Mouse (Mus musculus): ENCODE data around the gene Kcnip1. TPM values are rescaled to one million over a fixed set of nuclear protein-coding genes. Genes with fewer than 3 reads are reported as not detected.

Kcnip1 gene
- polyA plus RNA-seq, 1 experiment = 32.2 TPM

DNA sequence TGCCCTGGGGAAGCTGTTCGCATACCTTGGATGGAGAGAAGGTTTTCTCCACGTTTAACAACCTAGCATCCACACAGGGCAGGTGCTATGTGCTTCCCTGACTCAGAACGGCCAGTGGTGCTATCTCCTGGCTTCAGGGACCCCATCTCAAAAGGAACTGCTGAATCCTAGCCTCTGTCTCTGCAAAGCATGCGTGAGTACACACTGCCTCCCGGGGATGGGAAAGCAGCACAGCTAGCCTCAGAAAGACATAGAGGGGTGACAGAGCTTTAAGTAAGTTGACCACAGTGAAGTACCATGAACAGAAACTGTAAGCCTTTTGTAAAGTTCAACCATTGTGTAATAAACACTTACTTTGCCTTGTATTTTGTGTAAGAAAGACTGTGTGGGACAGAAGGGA lies 544 bp upstream of the Kcnip1 start:
- H3K4me3 ChIP-seq (ENCODE audit: insufficient read depth, low read length) = no peak overlapping the region
- H3K27ac ChIP-seq (ENCODE audit: insufficient read depth, low read length) = no peak overlapping the region
- no peak for TF ChIP-seq POLR2A (IDR thresholded peaks at IDR 0.05; ENCODE audit: extremely low read depth, insufficient read depth, low read length)
- TF ChIP-seq CTCF (IDR thresholded peaks at IDR 0.05; ENCODE audit: extremely low read depth, insufficient read depth, low read length) = no peak
- no peaks in the 10 kb centered on the region for H3K4me1 ChIP-seq (ENCODE audit: control insufficient read depth, insufficient read depth, low read length)

DNA sequence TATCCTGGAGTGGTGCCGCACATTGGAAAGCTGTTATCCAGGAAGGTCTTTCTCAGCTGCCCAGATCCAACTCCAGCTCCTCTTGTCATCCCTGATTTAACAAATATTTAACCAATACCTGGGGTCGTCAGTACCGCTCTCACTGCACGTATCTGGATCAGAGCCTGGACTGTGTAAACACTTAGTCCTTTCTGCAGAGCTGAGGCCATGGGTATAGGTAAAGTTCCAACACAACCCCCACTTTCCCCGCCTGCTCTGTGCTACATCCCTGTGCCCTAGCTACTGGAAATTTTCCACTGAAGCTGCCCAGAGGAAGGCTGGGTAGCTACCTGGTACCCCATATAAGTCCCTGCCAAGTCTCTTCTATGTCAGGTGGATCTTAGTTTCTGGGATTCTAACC lies 3.0 kb downstream of the Kcnip1 start:
- Histone ChIP-seq H3K4me3 (ENCODE audit: insufficient read depth, low read length) (no peak overlapping the region), H3K4me1 (ENCODE audit: control insufficient read depth, insufficient read depth, low read length) (no peaks in the 10 kb centered on the region), H3K27ac (ENCODE audit: insufficient read depth, low read length) (no peak overlapping the region)
- no peak for TF ChIP-seq POLR2A (IDR thresholded peaks at IDR 0.05; ENCODE audit: extremely low read depth, insufficient read depth, low read length)
- TF ChIP-seq CTCF (IDR thresholded peaks at IDR 0.05; ENCODE audit: extremely low read depth, insufficient read depth, low read length) = no peak

- no peak overlapping the region for H3K4me3 ChIP-seq (ENCODE audit: insufficient read depth, low read length)
- TF ChIP-seq POLR2A (IDR thresholded peaks at IDR 0.05; ENCODE audit: extremely low read depth, insufficient read depth, low read length) (no peak), CTCF (IDR thresholded peaks at IDR 0.05; ENCODE audit: extremely low read depth, insufficient read depth, low read length) (no peak)
- H3K4me1 ChIP-seq (ENCODE audit: control insufficient read depth, insufficient read depth, low read length) = no peaks in the 10 kb centered on the region
- H3K27ac ChIP-seq (ENCODE audit: insufficient read depth, low read length) = no peak overlapping the region
Observed at GRCm38 (mm10) chr11:33986525-33986924, 6.4 kb downstream of the Kcnip1 start.

DNA sequence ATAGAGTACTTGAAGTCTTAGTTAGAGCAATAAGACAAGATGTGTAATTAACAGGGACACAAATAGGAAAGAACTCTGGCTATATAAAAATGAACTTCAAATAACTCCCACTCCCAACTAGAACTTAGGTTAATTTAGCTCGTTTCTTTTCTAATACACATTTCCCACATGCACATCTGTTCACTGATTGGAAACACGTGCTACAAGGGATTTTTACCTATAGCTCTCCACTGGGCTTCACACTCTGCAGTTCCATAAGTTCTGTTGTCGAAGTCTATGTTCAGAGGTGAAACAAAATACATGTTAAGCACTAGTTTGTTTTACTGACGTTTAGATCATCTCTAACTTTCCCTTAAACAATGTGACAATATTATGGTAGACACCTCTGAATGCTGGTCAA lies 12.8 kb downstream of the Kcnip1 start:
- no peak overlapping the region for H3K4me3 ChIP-seq (ENCODE audit: insufficient read depth, low read length)
- no peaks in the 10 kb centered on the region for H3K4me1 ChIP-seq (ENCODE audit: control insufficient read depth, insufficient read depth, low read length)
- no peak for TF ChIP-seq POLR2A (IDR thresholded peaks at IDR 0.05; ENCODE audit: extremely low read depth, insufficient read depth, low read length)
- TF ChIP-seq CTCF (IDR thresholded peaks at IDR 0.05; ENCODE audit: extremely low read depth, insufficient read depth, low read length) = no peak
- H3K27ac ChIP-seq (ENCODE audit: insufficient read depth, low read length) = no peak overlapping the region

DNA sequence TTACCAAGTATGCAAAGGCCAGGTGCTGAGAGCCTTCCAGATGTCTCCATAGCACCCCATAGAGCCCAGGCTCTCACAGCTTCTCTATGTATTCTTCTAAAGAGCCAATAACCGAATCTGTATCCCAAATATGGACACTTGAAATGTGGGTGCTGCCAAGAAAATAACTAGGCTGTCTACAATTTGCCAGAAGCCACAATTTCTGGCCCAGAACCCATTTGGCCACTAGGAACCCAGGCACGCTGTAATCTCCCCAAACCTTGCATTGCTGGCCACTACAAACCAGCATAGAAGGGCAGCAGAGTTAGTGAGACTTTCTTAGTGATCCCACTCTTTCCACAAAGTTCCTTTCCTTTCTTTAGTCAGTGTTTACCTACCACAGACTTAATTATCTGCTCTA lies 17.8 kb downstream of the Kcnip1 start:
- H3K4me3 ChIP-seq (ENCODE audit: insufficient read depth, low read length) = no peak overlapping the region
- no peak overlapping the region for H3K27ac ChIP-seq (ENCODE audit: insufficient read depth, low read length)
- TF ChIP-seq POLR2A (IDR thresholded peaks at IDR 0.05; ENCODE audit: extremely low read depth, insufficient read depth, low read length) = no peak
- no peak for TF ChIP-seq CTCF (IDR thresholded peaks at IDR 0.05; ENCODE audit: extremely low read depth, insufficient read depth, low read length)
- H3K4me1 ChIP-seq (ENCODE audit: control insufficient read depth, insufficient read depth, low read length) = no peaks in the 10 kb centered on the region

DNA sequence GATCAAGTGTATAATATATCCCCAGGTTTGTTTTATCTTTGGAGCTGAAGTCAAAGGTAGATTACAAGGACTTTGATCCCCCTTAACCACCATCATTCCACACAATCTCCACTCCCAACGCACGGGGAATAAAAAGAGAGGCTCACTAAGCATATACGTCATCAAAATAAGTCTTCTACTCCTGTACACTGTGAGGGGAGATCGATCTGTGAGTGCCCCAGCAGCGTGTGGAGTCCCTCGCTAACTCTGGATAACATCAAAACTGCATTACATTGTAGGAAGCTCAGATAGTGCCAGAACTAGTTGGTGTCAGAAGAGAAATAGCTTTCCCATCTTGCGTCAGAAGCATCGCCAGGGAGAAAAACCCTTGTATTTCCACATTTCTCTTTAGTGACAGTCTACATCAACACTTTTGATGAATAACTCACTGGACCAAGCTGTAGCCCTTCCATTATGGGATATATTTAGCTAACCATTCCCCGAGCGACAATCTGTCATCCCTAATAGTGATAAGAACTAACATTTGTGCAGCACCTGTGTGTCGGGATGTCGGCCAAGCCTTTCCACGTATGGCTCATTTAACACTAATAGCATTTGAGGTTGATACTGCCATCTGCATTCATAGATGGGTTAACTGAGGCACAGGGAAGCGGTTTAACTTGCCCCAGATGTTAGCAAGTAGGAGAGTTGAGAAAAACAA lies 18.5 kb downstream of the Kcnip1 start:
- TF ChIP-seq CTCF (IDR thresholded peaks at IDR 0.05; ENCODE audit: extremely low read depth, insufficient read depth, low read length) (no peak), POLR2A (IDR thresholded peaks at IDR 0.05; ENCODE audit: extremely low read depth, insufficient read depth, low read length) (no peak)
- H3K27ac ChIP-seq (ENCODE audit: insufficient read depth, low read length) = no peak overlapping the region
- no peaks in the 10 kb centered on the region for H3K4me1 ChIP-seq (ENCODE audit: control insufficient read depth, insufficient read depth, low read length)
- no peak overlapping the region for H3K4me3 ChIP-seq (ENCODE audit: insufficient read depth, low read length)

DNA sequence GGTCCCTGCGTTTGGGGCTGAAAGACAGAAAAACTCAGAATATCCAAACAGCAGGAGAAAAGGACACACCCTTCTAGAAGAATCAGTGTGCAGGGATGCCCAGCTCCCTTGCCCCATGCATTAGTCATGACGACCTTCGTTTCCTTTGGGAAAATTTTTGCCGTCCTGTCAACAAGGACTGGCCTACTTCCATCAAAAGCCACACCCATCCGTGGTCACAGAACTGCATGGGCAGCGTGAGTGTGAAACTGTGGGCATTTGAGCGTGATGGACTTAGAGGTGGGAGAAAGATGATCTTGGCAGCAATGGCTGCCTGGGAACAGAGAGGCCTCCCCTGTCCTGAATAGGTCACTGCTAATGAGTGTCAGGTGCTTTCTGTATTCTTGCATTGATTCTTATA lies 20.8 kb downstream of the Kcnip1 start:
- H3K27ac ChIP-seq (ENCODE audit: insufficient read depth, low read length) = no peak overlapping the region
- TF ChIP-seq CTCF (IDR thresholded peaks at IDR 0.05; ENCODE audit: extremely low read depth, insufficient read depth, low read length) = no peak
- TF ChIP-seq POLR2A (IDR thresholded peaks at IDR 0.05; ENCODE audit: extremely low read depth, insufficient read depth, low read length) = no peak
- H3K4me3 ChIP-seq (ENCODE audit: insufficient read depth, low read length) = no peak overlapping the region
- H3K4me1 ChIP-seq (ENCODE audit: control insufficient read depth, insufficient read depth, low read length) = no peaks in the 10 kb centered on the region

DNA sequence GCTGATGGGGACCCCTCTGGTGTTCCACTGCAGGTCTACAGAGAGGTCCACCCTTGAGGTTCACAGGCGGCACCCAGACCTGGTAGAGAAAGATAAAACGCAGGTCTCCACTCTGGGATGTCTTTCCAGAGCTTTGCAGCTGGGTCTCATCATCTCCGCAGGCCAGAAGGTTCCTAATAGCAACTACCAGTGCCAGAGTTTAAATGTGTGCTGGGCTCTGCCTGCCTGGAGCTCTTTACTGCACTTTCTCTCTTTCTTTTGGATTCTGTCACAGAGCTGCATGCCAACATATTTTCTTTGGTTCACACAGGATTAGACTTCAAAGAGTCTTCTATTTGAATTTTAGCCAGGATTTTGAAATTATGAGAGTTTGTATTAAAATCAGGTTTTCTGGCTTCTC lies 23.8 kb downstream of the Kcnip1 start:
- H3K4me1 ChIP-seq (ENCODE audit: control insufficient read depth, insufficient read depth, low read length) = no peaks in the 10 kb centered on the region
- no peak for TF ChIP-seq POLR2A (IDR thresholded peaks at IDR 0.05; ENCODE audit: extremely low read depth, insufficient read depth, low read length)
- no peak for TF ChIP-seq CTCF (IDR thresholded peaks at IDR 0.05; ENCODE audit: extremely low read depth, insufficient read depth, low read length)
- no peak overlapping the region for H3K4me3 ChIP-seq (ENCODE audit: insufficient read depth, low read length)
- H3K27ac ChIP-seq (ENCODE audit: insufficient read depth, low read length) = no peak overlapping the region

GRCm38 (mm10) chr11:33967708-33968107 lies 25.2 kb downstream of the Kcnip1 start:
- no peak overlapping the region for H3K4me3 ChIP-seq (ENCODE audit: insufficient read depth, low read length)

DNA sequence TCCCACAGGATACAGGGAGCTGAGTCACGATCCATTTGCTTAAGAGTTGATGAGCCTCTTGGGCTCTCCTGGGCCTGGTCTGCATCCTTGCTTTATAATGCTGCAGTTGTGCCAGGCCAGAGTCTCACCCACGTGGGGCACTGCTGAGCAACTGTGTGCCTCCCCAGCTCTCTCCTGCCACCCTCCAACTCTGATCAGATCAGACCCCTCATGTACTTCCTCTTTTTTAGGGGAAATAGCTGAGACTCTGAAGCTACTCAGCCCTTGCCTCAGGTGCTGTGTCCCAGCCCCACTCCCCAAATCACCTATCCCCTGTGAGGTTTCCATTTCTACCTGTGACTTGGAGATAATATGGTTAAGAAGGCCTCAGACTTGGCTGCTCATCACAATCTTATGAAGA lies 27.6 kb downstream of the Kcnip1 start:
- TF ChIP-seq POLR2A (IDR thresholded peaks at IDR 0.05; ENCODE audit: extremely low read depth, insufficient read depth, low read length) (no peak), CTCF (IDR thresholded peaks at IDR 0.05; ENCODE audit: extremely low read depth, insufficient read depth, low read length) (no peak)
- no peak overlapping the region for H3K4me3 ChIP-seq (ENCODE audit: insufficient read depth, low read length)
- no peak overlapping the region for H3K27ac ChIP-seq (ENCODE audit: insufficient read depth, low read length)
- H3K4me1 ChIP-seq (ENCODE audit: control insufficient read depth, insufficient read depth, low read length) = no peaks in the 10 kb centered on the region

More at GRCm38 (mm10) chr11:33967708-33968107, 25.2 kb downstream of the Kcnip1 start:
- Histone ChIP-seq H3K27ac (ENCODE audit: insufficient read depth, low read length) (no peak overlapping the region), H3K4me1 (ENCODE audit: control insufficient read depth, insufficient read depth, low read length) (no peaks in the 10 kb centered on the region)
- TF ChIP-seq CTCF (IDR thresholded peaks at IDR 0.05; ENCODE audit: extremely low read depth, insufficient read depth, low read length) (no peak), POLR2A (IDR thresholded peaks at IDR 0.05; ENCODE audit: extremely low read depth, insufficient read depth, low read length) (no peak)
